Mouse (Mus musculus): ENCODE results near the gene Syngr3.

DNA sequence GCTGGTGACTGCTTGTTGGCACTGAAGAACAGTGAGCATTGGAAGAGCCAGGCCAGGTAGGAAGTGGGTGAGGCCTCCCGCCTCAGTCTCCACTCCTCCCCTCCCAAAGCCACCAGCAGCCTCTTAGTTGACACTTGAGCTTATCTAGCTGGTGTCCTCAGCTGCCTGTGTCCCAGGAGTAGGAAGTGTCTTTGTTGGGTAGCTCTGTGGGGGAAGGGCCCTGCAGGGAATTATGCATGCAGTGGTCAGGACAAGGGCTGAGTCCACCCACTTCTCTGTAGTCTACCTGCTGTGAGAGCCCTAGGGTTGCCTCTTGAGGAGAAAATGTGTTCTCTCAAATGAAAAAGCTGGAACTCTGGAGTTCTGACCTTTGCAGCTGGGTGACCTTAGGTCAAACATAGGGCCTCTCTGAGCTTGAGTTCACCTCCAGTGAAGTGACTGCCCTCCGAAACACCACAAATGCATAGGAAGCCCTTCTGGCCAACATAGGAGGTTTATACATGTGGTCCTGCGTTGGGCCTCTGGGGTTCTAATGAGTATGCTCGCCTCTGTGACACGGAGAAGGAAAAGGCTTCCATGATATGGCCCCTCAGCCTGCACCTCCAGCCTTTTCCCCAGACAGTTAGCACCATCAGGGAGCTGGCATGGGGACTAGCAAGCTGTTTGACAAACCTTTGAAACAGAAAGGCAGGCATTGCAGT, 52.8 kb downstream of the Syngr3 start:
- TF ChIP-seq CTCF (IDR thresholded peaks at IDR 0.05; ENCODE audit: insufficient read depth, low read length) (no peak), POLR2A (IDR thresholded peaks at IDR 0.05; ENCODE audit: borderline replicate concordance, extremely low read depth, low read depth, low read length) (peak; percentile 46; the same call in 1 of the 2 replicates)
